Mouse (Mus musculus): ENCODE data around the gene Atp6v1e1. TPM values are rescaled to one million over a fixed set of nuclear protein-coding genes. Genes with fewer than 3 reads are reported as not detected.

The Atp6v1e1 gene
- polyA plus RNA-seq, 1 experiment from 2014 or later = 297 TPM

GRCm38 (mm10) chr6:120784351-120784750 lies 38.2 kb downstream of the Atp6v1e1 start:
- no peak overlapping the region for H3K27ac ChIP-seq (ENCODE audit: low read depth, low read length)
- TF ChIP-seq CTCF (IDR thresholded peaks at IDR 0.05; ENCODE audit: low read depth) = no peak
- 0 out of 2 replicates have a peak, but pooled peaks cover 3% of the 10 kb centered on the region for H3K36me3 ChIP-seq (ENCODE audit: control insufficient read depth, insufficient read depth)
- H3K27me3 ChIP-seq (replicated peaks; ENCODE audit: control insufficient read depth, insufficient read depth, low read length) = no peaks in the 10 kb centered on the region
- H3K9me3 ChIP-seq (ENCODE audit: control insufficient read depth) = no peaks in the 10 kb centered on the region
- no peak overlapping the region for H3K4me3 ChIP-seq (ENCODE audit: low read depth, low read length)
- no peak for ATAC-seq
- H3K4me2 ChIP-seq (replicated peaks; ENCODE audit: low read depth) = no peak overlapping the region
- H3K4me1 ChIP-seq (replicated peaks; ENCODE audit: control insufficient read depth, insufficient read depth, low read length) = no peaks in the 10 kb centered on the region
- WGBS = 73% methylated on average over 7 of the region's 7 CpGs
- no peak overlapping the region for H3K9ac ChIP-seq (ENCODE audit: low read depth, low read length)

- ATAC-seq = no peak
- WGBS = 86% methylated on average over 2 of the region's 2 CpGs
- Histone ChIP-seq H3K4me2 (replicated peaks; ENCODE audit: low read depth) (no peak overlapping the region), H3K9ac (ENCODE audit: low read depth, low read length) (no peak overlapping the region), H3K9me3 (ENCODE audit: control insufficient read depth) (no peaks in the 10 kb centered on the region), H3K36me3 (ENCODE audit: control insufficient read depth, insufficient read depth) (no peaks in the 10 kb centered on the region), H3K27ac (ENCODE audit: low read depth, low read length) (no peak overlapping the region), H3K4me1 (replicated peaks; ENCODE audit: control insufficient read depth, insufficient read depth, low read length) (no peaks in the 10 kb centered on the region), H3K27me3 (replicated peaks; ENCODE audit: control insufficient read depth, insufficient read depth, low read length) (no peaks in the 10 kb centered on the region), H3K4me3 (ENCODE audit: low read depth, low read length) (no peak overlapping the region)
- TF ChIP-seq CTCF (IDR thresholded peaks at IDR 0.05; ENCODE audit: low read depth) = no peak
Measured at GRCm38 (mm10) chr6:120782948-120783347, 39.6 kb downstream of the Atp6v1e1 start.

- Histone ChIP-seq H3K9ac (ENCODE audit: low read depth, low read length) (no peak overlapping the region), H3K4me3 (ENCODE audit: low read depth, low read length) (no peak overlapping the region), H3K4me1 (replicated peaks; ENCODE audit: control insufficient read depth, insufficient read depth, low read length) (no peaks in the 10 kb centered on the region), H3K9me3 (ENCODE audit: control insufficient read depth) (no peaks in the 10 kb centered on the region), H3K27me3 (replicated peaks; ENCODE audit: control insufficient read depth, insufficient read depth, low read length) (no peaks in the 10 kb centered on the region), H3K27ac (ENCODE audit: low read depth, low read length) (no peak overlapping the region), H3K36me3 (ENCODE audit: control insufficient read depth, insufficient read depth) (no peaks in the 10 kb centered on the region), H3K4me2 (replicated peaks; ENCODE audit: low read depth) (no peak overlapping the region)
- WGBS = 47% methylated on average over 3 of the region's 3 CpGs
- no peak for ATAC-seq
- no peak for TF ChIP-seq CTCF (IDR thresholded peaks at IDR 0.05; ENCODE audit: low read depth)
Measured at GRCm38 (mm10) chr6:120778226-120778625, 44.4 kb downstream of the Atp6v1e1 start.

- H3K9ac ChIP-seq (ENCODE audit: low read depth, low read length) = no peak overlapping the region
- no peaks in the 10 kb centered on the region for H3K27me3 ChIP-seq (replicated peaks; ENCODE audit: control insufficient read depth, insufficient read depth, low read length)
- H3K4me2 ChIP-seq (replicated peaks; ENCODE audit: low read depth) = no peak overlapping the region
- ATAC-seq = no peak
- no peak overlapping the region for H3K27ac ChIP-seq (ENCODE audit: low read depth, low read length)
- H3K9me3 ChIP-seq (ENCODE audit: control insufficient read depth) = no peaks in the 10 kb centered on the region
- TF ChIP-seq CTCF (IDR thresholded peaks at IDR 0.05; ENCODE audit: low read depth) = no peak
- 70% methylated on average over 9 of the region's 9 CpGs for WGBS
- H3K36me3 ChIP-seq (ENCODE audit: control insufficient read depth, insufficient read depth) = no peaks in the 10 kb centered on the region
- no peak overlapping the region for H3K4me3 ChIP-seq (ENCODE audit: low read depth, low read length)
- H3K4me1 ChIP-seq (replicated peaks; ENCODE audit: control insufficient read depth, insufficient read depth, low read length) = no peaks in the 10 kb centered on the region
Measured at GRCm38 (mm10) chr6:120777533-120777932, 45.1 kb downstream of the Atp6v1e1 start.

GRCm38 (mm10) chr6:120776286-120776685 lies 46.3 kb downstream of the Atp6v1e1 start:
- TF ChIP-seq CTCF (IDR thresholded peaks at IDR 0.05; ENCODE audit: low read depth) = no peak
- Histone ChIP-seq H3K27ac (ENCODE audit: low read depth, low read length) (no peak overlapping the region), H3K4me1 (replicated peaks; ENCODE audit: control insufficient read depth, insufficient read depth, low read length) (no peaks in the 10 kb centered on the region), H3K4me3 (ENCODE audit: low read depth, low read length) (no peak overlapping the region), H3K9me3 (ENCODE audit: control insufficient read depth) (no peaks in the 10 kb centered on the region), H3K9ac (ENCODE audit: low read depth, low read length) (no peak overlapping the region), H3K4me2 (replicated peaks; ENCODE audit: low read depth) (no peak overlapping the region), H3K36me3 (ENCODE audit: control insufficient read depth, insufficient read depth) (no peaks in the 10 kb centered on the region), H3K27me3 (replicated peaks; ENCODE audit: control insufficient read depth, insufficient read depth, low read length) (no peaks in the 10 kb centered on the region)
- 75% methylated on average over 3 of the region's 3 CpGs for WGBS
- no peak for ATAC-seq

- no peak for ATAC-seq
- Histone ChIP-seq H3K9ac (ENCODE audit: low read depth, low read length) (no peak overlapping the region), H3K4me1 (replicated peaks; ENCODE audit: control insufficient read depth, insufficient read depth, low read length) (no peaks in the 10 kb centered on the region), H3K9me3 (ENCODE audit: control insufficient read depth) (no peaks in the 10 kb centered on the region), H3K27me3 (replicated peaks; ENCODE audit: control insufficient read depth, insufficient read depth, low read length) (no peaks in the 10 kb centered on the region), H3K27ac (ENCODE audit: low read depth, low read length) (no peak overlapping the region), H3K4me2 (replicated peaks; ENCODE audit: low read depth) (no peak overlapping the region), H3K36me3 (ENCODE audit: control insufficient read depth, insufficient read depth) (no peaks in the 10 kb centered on the region), H3K4me3 (ENCODE audit: low read depth, low read length) (no peak overlapping the region)
- 73% methylated on average over 6 of the region's 6 CpGs for WGBS
- no peak for TF ChIP-seq CTCF (IDR thresholded peaks at IDR 0.05; ENCODE audit: low read depth)
Measured at GRCm38 (mm10) chr6:120773763-120774162, 48.8 kb downstream of the Atp6v1e1 start.

GRCm38 (mm10) chr6:120773149-120773628 lies 49.4 kb downstream of the Atp6v1e1 start, which contains the start of gene Slc25a18:
Gene Slc25a18 (plus strand): TSS chr6:120773578.
- H3K9ac ChIP-seq (ENCODE audit: low read depth, low read length) = no peak within 1 kb of the TSS
- no peaks in the 10 kb centered on the region for H3K9me3 ChIP-seq (ENCODE audit: control insufficient read depth)
- no peak for TF ChIP-seq CTCF (IDR thresholded peaks at IDR 0.05; ENCODE audit: low read depth)
- no peaks in the 10 kb centered on the region for H3K27me3 ChIP-seq (replicated peaks; ENCODE audit: control insufficient read depth, insufficient read depth, low read length)
- WGBS = 62% methylated on average over 5 of the region's 5 CpGs
- no peak within 1 kb of the TSS for H3K27ac ChIP-seq (ENCODE audit: low read depth, low read length)
- H3K36me3 ChIP-seq (ENCODE audit: control insufficient read depth, insufficient read depth) = no peaks in the 10 kb centered on the region
- ATAC-seq = no peak
- H3K4me1 ChIP-seq (replicated peaks; ENCODE audit: control insufficient read depth, insufficient read depth, low read length) = no peaks in the 10 kb centered on the region
- no peak within 1 kb of the TSS for H3K4me2 ChIP-seq (replicated peaks; ENCODE audit: low read depth)
- H3K4me3 ChIP-seq (ENCODE audit: low read depth, low read length) = no peak within 1 kb of the TSS
